Mouse (Mus musculus): ENCODE results near the gene Lima1.
"Not testable (repeated sequence)": the region's sequence is repeated elsewhere in the genome, so short reads cannot be mapped to it uniquely, and the experiment has no call there.

Gene Lima1

DNA sequence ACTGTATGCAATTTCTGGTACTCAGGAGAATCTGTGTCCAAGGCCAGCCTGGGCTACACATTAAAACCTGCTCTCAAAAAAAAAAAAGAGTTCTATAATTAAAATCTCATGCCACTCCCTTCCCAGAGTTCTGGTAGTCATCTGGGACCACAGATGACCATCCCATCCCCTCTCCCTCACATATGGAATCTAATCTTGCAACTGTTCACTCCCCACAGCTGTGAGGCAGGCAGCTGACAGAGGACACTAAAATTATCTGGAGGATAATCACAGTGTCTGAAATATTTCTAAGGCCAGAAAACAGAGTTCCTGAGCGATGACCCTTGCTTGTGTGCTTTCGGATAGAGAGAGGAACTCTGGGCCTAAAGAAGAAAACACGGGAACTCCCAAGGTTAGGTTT lies 40.6 kb downstream of the Lima1 start:
- no peak for DNase-seq (ENCODE audit: low spot score)

DNA sequence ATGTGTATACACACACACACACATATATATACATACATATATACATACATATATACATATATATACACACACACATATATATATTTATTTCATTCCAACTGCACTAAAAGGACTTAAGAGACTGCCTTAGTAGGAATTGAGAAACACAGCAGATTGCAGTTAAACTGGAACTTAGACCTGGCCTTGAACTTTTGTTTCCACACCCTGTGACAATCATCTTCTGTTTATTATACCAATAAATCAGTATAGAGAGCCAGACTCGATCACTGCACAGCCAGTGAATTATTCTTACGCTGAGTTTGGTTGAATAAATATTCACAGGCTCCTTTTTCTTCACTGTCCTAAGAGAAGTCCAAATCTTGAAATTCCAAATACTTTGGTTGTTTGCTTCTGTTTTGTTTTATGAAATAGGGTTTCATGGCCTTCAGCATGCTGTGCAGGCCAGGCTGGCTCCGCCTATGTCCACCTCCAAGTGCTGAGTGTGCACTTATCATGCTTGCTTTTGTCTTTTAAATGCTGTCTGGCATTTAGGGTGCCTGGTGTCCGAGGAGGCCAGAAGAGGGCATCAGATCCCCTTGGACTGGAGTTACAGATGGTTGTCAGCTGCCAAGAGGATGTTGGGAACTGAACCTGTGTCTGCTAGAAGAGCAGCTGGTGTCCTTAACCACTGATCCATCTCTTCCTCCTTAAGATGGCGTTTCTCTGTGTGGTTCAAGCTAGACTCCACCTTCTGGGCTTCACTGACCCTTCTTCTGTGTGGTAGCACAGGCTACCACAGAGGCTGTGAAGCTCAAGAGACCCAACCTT lies 41.4 kb downstream of the Lima1 start:
- no peak for DNase-seq (ENCODE audit: low spot score)

DNA sequence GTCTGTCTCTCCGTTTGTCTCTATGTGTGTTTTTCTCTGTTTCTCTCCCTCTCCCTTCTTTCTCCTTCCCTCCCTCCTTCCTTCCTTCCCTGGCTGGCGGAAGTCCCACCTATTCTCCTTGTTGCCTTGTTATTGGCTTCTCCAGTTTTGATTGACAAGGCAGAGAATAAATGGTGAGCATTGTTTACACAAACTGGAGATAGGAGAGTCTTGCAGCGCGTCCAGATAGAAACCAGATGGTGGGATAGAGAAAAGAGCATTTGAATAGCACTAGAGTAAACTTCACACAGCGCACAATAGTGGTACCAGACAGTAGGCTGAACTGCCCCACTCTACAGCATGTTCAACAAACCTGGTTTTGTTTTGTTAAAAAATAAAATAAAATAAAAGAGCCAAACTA lies 43.7 kb downstream of the Lima1 start:
- DNase-seq (ENCODE audit: low spot score) = no peak

DNA sequence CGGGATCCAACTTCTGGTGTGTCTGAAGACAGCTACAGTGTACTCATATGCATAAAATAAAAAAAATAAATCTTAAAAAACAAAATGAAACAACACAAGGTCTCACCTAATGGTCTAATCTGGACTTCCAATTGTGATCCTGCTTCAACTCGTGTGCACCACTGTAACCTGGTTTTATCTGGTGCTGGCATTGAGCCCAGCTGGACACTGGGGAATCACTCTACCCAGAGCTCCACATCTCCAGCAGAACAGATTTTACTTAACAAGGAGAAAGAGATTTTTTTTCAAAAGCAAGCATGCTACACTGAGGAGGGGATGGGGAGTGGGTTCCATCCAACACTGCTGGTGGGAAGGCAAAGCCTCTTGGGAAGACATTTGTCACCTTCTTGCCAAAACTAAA lies 47.2 kb downstream of the Lima1 start:
- no peak for DNase-seq (ENCODE audit: low spot score)

DNA sequence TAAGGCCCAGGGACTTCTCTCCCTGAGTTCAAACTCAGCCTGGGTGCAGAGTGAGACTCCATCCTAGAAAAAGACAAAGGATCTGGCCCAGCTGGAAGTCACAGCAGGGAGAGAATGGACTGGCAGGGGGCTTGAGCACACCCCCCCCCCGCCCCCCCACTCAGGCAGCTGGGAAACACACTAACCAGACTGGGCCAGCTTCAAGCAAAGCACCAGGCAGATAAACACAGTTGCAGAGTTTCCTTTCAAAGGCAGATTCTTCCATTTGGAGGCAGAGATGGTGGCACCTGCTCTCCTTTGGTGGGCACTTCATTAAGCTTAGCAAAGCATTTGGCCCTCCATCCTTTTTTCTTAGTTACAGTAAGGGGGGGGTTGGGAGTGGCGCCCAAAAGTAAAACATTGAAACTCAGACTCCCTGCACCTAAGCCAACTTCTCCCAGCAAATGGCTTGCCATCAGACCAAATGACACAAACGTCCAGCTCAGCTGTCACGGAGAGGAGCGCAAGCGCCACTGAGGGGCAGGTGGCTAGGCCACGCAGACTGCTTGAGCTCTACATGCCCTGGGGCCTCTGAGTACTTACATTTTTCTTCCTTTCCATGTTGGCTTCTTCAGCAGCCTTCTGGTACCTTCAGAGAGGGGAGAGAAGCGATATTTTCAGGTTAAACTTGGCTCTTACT lies 48.9 kb downstream of the Lima1 start:
- DNase-seq (ENCODE audit: low spot score) = no peak

DNA sequence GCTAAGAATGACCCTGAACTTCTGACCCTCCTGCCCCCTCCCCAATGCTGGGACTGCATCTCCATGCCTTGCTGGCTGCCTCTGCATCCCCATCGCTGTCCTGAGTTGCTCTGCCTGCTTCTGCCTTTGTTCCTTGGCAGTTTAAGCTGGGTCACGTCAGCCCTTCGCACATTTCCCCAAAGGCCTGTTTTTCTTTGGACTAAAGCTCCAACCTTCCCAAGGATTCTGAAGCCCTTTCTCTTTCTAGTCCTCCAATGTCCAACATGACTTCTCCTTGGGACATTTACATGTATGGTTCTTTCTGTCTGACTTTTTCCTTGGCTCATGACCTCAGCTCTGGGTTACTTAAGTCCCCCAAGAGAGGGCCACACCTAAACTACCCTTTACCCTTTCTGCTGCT lies 50.0 kb downstream of the Lima1 start:
- no peak for DNase-seq (ENCODE audit: low spot score)

DNA sequence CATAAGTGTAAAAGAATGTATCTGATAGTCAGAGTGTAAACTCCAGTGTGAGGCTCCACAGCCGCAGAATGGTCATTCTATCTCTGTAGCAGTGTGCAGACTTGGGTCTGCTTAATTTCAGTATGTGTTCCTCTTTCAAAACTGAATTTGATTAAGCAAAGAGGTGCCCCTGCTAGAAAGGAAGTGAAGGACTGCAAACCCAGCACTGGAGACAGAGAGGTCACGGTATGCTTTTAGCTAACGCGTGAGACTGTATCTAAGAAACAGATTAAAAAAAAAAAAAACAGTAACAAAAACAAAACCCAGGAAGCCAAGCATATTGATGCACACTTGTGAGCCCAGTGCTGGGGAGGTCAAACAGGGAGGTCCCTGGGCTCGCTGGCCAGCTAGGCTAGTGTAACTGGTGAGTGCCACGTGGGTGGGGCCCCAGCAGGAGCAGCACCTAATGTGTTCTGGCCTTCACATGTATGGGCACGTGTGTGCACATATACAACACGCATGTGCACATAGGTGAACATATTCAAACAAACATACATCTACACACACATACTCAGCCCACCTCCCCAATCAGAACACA lies 51.8 kb downstream of the Lima1 start:
- no peak for DNase-seq (ENCODE audit: low spot score)

DNA sequence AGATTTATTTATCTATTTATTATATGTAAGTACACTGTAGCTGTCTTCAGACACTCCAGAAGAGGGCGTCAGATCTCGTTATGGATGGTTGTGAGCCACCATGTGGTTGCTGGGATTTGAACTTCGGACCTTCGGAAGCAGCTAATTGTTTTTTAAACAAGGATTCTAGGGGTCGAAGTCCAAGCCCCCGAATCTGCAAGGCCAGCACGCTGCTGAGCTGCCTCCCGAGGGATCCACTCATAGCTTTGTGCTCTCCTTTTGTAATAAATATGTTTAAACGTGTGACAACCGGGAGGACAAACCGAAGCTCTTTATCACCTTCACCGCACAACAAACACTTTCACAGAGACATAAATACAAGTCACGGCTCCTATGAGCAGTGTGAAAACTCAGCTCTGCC lies 52.8 kb downstream of the Lima1 start:
- not testable (repeated sequence) for DNase-seq (ENCODE audit: low spot score)

DNA sequence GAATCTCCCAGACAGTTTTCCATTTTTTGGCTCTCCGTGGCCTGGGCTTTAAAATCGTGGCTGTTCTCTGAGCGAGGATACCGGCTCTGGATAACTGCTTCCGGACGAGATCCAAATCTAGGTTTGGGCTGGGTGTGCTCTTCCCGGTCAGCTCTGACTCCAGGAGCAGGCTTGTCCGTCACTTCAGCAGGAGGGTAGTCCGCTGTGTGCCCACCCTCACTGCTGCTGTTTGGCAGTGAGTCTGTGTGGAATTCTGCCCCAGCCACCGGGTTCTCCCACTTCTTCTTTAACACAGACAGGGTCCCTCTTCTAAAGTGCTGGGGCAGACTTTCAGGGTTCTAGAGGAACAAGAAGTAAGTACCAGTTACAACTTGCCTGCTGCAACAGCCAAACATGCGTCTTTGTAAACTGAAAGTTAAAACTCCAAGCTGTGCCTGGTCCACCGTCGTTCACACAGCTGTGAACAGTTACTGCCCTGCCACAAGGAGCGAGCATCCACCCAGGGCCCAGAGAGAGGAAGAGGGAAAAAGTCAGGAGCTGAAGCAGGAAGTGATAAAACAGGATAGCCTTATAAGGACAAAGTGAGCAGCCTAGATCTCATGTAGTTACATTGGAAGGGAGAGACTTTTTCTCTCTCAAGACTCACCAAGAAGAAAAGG lies 55.5 kb downstream of the Lima1 start:
- no peak for DNase-seq (ENCODE audit: low spot score)

DNA sequence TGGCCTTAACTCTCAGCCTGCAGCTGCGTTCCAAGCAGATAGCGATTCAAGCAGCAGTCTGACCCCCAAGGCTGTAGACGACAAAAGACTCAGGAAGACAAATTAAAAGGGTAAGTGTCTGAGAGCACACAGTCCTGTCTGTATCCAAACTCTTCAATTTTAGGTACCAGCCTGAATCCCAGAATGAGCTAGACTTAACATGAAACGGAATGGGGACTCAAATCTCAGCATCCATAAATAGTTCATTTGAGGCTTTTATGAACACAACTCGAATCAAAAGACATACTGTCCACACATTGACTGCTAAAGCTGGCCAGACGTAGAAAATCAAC lies 56.2 kb downstream of the Lima1 start:
- DNase-seq (ENCODE audit: low spot score) = no peak

DNA sequence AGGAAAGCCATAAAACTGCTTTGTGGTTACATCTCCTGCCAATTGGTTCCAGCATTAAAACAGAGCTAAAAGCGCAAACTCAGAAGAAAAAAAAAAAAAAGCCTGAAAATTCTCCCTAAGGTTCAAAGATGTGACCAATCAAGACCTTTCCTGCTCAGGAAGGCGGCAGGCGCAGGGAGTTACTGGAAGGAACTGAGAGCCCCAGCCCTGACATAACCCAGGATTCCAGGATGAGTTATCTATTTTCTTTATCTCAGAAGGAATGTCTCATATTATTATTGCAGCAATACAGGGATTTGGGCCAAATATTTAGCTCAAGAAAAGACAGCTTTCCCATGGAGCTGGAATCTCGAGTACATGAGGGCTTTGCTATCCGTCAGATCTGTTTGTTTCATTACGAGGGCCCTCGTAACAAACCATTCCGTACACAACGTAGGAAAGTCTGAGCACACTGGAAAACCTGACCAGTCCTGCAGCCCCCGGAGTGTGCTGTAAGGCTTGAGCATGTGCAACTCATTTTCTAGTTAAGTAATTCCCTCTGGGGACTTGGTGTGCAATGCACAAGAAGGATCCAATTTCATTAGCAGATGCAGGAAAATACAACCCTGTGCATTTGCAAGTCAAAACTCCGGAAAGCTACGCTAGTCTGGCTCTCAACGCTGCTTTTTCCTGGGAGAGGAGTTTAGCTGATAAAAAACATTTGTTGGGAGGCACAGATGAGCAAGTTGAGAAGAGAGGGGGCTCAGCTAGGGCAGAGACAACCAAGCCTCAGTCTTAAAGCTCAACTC lies 56.7 kb downstream of the Lima1 start:
- DNase-seq (ENCODE audit: low spot score) = no peak

DNA sequence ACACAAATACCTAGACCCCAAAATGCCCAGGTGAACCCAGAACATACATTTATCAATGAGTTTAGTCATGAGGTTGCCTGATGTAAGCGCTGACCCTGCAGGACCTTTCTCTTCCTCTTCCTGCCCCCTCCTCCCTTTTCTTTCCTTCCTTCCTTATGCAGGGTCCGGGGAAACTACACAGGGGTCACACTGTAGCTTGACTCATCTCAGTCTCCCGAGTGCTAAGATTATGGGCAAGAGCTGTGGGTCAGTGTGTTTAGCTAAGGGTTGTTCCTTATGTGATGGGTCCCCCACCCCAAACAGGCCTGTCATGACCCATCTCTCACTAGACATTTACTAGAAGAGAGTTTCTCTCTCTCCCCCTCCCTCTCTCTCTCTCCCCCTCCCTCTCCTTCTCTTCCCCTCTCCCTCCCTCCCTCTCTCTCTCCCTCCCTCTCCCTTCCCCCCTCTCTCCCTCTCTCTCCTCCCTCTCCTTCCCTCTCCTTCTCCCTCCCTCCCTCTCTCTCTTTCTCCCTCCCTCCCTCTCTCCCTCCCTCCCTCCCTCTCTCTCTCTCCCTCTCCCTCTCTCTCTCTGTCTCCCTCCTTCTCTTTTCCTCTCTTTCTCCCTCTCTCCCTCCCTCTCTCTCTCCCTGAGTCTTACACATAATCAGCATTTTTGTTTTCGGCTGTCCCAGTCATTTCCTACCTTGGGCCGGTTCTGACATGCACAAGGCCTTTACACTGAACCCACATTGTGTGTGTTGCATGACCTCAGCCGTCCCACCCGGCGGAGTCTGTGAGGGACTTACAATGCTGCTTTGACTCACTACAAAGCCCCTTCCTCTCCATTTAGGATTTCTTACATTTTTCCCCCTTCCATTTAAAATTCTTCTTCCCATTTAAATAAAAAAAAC lies 57.7 kb downstream of the Lima1 start:
- no peak for DNase-seq (ENCODE audit: low spot score)

DNA sequence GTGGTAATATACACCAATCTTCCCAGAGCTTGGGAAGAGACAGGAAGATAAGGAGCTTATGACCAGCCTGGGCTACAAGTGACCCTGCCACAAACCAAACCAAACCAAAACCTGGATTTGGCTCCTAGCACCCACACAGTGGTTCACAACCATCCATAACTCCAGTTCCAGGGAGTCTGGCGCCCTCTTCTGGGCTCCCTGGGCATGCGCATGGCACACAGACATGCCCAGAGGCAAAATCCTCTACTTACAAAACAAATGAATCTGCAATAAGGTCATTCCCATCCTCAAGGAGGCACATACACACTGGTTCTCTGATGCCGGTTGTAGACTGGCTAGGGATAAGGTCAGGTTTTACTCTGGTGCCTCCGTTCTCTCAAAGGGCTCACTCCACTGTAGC lies 59.3 kb downstream of the Lima1 start:
- no peak for DNase-seq (ENCODE audit: low spot score)

DNA sequence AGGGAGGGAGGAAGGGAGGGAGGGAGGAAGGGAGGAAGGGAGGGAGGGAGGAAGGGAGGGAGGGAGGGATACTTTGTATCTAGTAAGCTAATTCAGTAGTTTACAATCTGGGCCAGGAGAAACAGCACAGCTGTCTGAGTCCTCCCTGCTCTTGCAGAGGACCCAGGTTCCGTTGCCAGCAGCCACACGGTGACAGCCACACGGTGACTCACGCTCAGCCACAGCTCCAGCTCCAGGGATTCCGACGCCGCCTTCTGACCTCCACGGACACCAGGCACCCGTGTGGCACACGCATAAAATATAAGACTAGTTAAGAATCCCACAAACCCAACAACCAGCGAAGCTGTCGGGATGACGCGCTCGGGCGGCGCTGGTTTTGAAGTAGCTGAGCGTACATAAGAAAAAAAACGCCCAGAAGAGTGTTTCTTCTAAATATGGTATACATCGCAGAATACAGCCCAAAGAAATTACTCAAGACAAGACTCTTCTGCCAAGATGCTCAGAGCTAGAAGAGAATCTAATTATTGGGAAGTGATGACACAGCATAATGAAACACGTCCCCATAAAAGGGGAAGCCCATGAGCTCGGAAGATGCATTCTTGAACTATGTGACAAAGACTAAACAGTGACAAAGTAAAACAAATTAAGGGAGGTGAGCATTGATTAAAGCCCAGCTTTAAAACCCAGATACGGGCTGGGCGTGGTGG lies 60.5 kb downstream of the Lima1 start:
- DNase-seq (ENCODE audit: low spot score) = no peak

DNA sequence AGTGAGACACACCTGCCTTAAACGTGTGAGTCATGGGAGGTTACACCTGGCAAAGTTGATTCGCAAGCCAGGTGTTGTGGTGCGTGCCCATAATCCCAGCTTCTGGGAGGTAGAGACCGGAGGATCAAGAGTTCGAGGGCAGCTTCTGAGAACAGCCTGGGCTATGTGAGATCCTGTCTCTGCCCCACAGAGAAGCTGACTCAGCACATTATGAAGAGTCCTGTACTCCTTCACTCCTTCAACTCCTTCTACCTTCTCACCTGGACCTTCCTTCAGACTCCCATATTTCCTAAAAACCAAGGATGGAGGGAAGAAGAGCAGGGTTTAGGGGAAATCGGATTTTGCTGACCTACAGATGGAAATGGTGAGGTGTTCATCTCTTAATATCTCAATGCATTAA lies 61.6 kb downstream of the Lima1 start:
- DNase-seq (ENCODE audit: low spot score) = no peak

DNA sequence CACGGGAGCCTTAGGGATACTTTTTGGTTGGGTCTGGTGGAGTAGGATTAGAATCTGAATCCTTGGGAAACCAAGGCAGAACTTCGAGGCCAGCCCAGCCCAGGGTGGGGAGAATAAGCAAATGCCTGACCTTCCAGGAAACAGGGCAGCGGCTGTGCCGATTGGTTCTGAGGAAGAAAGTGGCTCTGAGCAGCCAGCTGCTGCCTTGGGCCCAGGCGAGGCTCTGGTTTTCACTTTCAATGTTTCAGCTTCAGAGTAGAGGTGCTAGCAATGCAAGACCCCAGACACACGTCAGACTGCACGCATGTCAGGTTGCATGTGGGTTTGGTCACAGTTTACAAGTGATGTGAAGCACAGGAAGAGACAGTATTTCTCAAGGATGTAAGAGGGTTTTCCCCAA lies 63.2 kb downstream of the Lima1 start:
- DNase-seq (ENCODE audit: low spot score) = no peak

DNA sequence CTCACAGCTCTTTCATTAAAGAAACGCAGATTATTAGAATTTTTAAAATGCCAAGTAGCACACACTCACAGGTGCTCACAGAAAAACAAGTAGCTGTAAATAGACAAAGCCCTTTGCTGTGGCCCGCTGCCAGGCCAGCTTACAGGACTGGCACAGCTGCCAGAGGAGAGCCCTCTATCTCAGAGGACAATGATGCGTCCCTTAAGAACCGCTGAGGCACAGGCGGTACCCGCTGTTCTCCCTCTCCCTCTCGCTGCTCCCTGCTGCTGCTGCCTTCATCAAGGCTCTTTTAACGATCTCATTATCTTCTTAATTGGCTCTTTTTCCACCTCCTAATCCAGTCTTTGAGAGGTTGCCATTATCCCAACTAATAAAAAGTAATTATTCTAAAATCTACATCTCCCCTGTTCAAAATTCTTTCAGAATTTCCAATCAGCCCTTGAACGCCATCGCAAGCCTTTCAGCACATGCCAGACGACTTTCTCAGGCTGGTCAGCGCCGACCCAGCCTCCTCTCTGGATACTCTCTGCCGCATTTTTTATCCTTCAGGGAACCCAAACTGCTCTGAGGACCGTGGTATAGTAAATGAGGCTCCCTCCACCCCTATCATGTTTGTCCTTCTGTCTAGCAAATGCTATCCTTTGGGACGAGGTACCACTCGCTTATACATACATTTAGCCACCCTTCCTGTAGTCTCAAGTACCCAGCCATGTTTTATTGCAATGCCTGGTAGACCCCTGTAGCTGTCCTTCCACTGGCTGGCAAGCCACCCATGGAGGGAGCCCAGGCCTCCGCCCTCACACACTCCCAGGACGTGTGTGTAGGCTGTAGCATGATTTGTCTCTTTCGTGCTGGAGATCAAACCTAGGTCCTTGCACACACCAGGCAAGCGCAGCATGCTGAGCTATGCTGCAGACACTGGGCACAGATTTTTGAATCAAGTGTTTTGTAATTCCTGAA lies 67.2 kb downstream of the Lima1 start:
- DNase-seq (ENCODE audit: low spot score) = no peak

DNA sequence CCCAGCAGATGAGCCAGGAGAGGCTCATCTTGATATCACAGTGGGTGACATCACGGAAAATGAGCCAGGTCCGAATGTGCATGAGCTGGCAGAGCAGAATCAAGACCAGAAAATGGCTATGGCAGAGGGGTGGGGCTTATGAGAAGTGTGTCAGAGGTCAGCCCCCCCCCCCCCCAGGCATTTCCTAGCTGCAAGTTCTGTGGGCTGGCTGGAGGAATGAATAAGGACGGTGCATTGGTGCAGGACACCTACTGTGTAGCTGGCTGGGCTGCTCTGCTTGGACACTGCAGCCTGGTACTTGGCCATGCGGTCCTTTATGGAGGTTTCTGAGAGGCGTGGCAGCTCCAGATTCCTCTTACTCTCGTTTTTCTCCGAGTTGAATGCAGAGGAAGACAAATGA lies 69.1 kb downstream of the Lima1 start:
- no peak for DNase-seq (ENCODE audit: low spot score)

DNA sequence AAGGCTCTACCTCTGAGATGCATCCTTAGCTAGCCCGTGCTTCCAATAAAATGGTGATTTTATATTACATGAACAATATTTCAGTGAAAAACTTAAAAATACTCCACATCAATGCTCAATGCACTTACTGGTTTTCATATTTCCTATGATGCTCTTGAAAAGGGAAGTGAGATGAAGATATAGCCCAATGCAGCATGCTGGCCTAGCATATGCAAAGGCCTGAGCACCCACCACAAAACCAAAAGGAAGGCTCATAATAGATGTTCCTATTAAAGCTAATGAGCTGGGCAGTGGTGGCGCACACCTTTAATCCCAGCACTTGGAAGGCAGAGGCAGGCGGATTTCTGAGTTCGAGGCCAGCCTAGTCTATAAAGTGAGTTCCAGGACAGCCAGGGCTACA lies 69.6 kb downstream of the Lima1 start:
- DNase-seq (ENCODE audit: low spot score) = no peak
